Mouse (Mus musculus) gastrocnemius, postnatal 4 days (tissue): ENCODE results near the gene Olfr77. TPM values are rescaled to one million over a fixed set of nuclear protein-coding genes. Genes with fewer than 3 reads are reported as not detected.

Experiments
- DNase-seq, 2 experiments: peaks; one replicate each; pipeline ENCODE4 v3.0.0; 2021 to 2022; ENCODE audit warnings: low spot score in 2 of 2, mixed read lengths in 2 of 2
- long read RNA-seq, 2 experiments: library from polyadenylated mRNA; stranded (forward); transcript quantifications; one replicate each; pipeline ENCODE4 v2.0.0; 2021
- total RNA-seq, 2 experiments: library from RNA; stranded (reverse); gene quantifications; 2 replicates each; pipeline ENCODE4 v1.2.3; 2021

Gene Olfr77
- total RNA-seq, result not detected
- long read RNA-seq, experiment 1, result 0 reads
- long read RNA-seq, experiment 2, result 0 reads

GRCm38 (mm10) chr9:19916565-19916964 lies at the start of gene Olfr77:
TSS of gene Olfr77 (plus strand) at chr9:19916865.
- DNase-seq, result no peak

GRCm38 (mm10) chr9:19887904-19888303 lies 28.8 kb upstream of the Olfr77 start, which contains the start of gene Olfr862:
TSS of gene Olfr862 (minus strand) at chr9:19888004.
- no peak for DNase-seq

- no peak for DNase-seq
Observed at GRCm38 (mm10) chr9:19911170-19911569, 5.5 kb upstream of the Olfr77 start.

Other genes starting within 250 kb of the Olfr77 start
- not detected for gene Olfr857, start 207.4 kb upstream of the Olfr77 start, total RNA-seq
- not detected for gene Olfr58, start 136.6 kb upstream of the Olfr77 start, total RNA-seq
- gene Olfr859, start 112.0 kb upstream of the Olfr77 start, total RNA-seq, result not detected
- gene Olfr860, start 67.1 kb upstream of the Olfr77 start, total RNA-seq, result not detected
- gene Olfr862, start 28.9 kb upstream of the Olfr77 start, total RNA-seq, result not detected
- not detected for gene Olfr866, start 111.2 kb downstream of the Olfr77 start, total RNA-seq
- not detected for gene Olfr867, start 140.7 kb downstream of the Olfr77 start, total RNA-seq
- not detected for gene Olfr868, start 181.8 kb downstream of the Olfr77 start, total RNA-seq
- not detected for gene Olfr869, start 212.1 kb downstream of the Olfr77 start, total RNA-seq